Mouse (Mus musculus) heart, adult 11 months (tissue): ENCODE measurements around the gene Rbm19.

ENCODE experiments used
- DNase-seq: peaks from one replicate; pipeline ENCODE4 v3.0.0; 2022

Rbm19 gene

DNA sequence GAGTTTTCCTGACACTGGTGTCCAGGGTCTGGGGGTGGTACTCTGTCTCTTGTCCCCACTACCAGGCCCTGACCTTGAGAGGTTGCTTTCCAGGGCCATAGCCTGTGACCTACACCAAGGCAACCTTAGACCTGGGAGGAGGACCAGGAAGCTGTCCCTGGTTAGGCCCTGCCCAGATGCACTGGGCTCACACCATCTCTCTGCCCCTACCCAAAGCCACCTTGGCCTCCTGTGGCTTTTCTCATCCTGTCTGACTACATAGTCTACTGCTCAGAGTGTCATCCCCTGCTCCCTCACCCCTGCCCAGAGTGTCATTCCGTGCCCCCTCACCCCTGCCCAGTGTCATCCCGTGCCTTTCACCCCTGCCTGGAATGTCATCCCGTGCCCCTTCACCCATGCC lies 19.6 kb downstream of the Rbm19 start:
- no peak for DNase-seq

GRCm38 (mm10) chr5:120136236-120136675 lies 20.0 kb downstream of the Rbm19 start:
- DNase-seq, result no peak

GRCm38 (mm10) chr5:120137038-120137437 lies 20.8 kb downstream of the Rbm19 start:
- no peak for DNase-seq

- DNase-seq, result no peak
Observed at GRCm38 (mm10) chr5:120137846-120138245, 21.6 kb downstream of the Rbm19 start.

- peak; percentile 98 for DNase-seq
Observed at GRCm38 (mm10) chr5:120138406-120138805, 22.1 kb downstream of the Rbm19 start.

DNA sequence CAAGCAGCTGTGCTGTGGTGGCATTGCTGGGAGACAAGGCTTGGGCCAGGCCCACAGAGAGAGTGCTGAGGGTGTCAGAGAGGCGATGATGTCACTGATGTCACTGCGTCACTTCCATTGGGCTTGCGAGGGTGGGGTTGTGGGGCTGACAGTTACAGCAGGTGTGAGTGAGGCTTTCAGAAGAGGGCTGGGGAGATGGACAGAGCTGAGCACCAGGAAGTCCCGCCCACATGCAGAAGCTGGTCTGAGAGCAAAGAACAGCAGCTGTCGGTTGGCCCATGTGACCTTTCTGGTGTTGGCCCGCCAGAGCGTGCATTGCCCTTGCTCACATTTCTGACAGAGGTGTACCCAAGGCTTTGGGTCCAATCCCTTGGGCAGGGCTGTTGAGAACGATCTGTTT lies 23.0 kb downstream of the Rbm19 start:
- DNase-seq, result no peak

DNA sequence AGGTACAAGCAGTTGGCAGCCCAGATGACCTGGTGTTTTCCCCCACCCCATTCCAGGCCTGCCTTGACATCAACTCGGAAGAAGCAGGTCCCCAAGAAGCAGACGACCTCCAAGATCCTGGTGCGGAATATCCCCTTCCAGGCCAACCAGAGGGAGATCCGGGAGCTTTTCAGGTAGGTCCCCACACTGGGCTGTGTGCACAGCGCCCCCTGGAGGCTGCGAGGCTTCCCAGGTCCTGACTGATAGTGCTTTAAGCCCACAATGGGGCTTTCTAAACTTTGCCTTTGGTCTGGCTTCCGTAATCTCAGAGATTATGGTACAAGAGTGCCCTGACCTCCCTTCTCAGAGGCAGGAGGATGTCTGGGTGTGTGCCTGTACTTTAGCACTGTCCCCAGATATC lies 27.7 kb downstream of the Rbm19 start:
- no peak for DNase-seq

- DNase-seq, result no peak
Observed at GRCm38 (mm10) chr5:120145371-120146050, 29.2 kb downstream of the Rbm19 start.

GRCm38 (mm10) chr5:120146051-120146385 lies 29.8 kb downstream of the Rbm19 start:
- DNase-seq, result no peak

DNA sequence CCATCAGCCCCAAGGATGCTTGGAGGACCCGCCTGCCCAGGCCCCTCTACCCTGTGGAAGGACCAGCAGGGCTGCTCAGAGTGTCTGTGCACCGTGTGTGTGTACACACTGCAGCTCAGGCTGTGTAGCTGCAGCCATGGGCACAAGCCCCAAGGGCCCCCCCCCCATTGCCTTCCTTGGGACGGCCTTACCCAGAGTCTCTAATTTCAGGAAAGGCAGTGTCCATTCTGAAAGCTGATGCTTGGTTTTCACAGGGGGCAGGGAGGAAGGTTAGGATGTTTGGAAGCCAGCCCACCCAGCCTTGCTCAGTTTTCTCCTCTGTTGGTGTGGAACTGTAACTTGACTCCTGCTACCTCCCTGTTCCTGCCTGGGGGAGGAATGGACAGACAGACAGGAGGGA lies 30.6 kb downstream of the Rbm19 start:
- no peak for DNase-seq

- no peak for DNase-seq
Observed at GRCm38 (mm10) chr5:120148246-120148645, 32.0 kb downstream of the Rbm19 start.

DNA sequence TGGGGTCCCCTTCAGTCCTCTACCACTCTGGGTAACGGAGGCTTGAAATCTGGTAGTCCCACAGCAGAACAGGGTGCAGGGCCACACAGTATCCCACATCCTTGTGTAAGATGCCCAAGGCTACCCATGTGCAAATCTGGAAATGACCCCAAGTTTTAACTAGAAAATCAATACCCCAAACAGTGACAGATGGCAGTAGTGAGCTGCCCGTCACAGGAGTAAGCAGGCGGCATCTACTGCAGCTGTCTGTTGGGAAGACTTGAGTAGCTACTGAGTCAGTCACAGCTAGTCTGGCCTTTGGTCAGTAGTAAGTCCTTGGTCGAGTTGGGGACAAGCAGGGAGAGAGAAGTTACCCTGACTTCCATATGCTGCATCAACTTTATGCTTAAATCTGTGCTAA lies 34.9 kb downstream of the Rbm19 start:
- DNase-seq, result no peak

DNA sequence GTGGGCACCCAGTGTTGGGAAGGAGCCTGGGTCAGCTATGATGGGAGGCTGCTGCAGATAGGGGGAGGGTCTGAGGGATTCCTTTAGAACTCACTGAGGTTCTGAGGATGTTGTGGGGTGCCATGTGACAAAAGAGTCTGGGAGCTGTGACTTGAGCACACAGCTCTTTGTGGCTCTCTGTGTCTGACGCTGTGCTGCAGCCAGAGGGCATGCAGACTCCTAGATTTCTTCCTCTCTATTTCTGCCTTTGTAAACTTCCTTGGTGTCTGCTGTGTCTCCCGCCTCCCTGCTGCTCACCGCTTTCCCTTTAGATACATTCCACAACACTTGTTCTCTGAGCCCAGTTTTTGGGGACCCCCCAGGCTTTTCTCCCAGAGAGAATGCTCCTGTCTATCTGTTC lies 36.9 kb downstream of the Rbm19 start:
- no peak for DNase-seq

GRCm38 (mm10) chr5:120155672-120156071 lies 39.4 kb downstream of the Rbm19 start:
- DNase-seq, result no peak

DNA sequence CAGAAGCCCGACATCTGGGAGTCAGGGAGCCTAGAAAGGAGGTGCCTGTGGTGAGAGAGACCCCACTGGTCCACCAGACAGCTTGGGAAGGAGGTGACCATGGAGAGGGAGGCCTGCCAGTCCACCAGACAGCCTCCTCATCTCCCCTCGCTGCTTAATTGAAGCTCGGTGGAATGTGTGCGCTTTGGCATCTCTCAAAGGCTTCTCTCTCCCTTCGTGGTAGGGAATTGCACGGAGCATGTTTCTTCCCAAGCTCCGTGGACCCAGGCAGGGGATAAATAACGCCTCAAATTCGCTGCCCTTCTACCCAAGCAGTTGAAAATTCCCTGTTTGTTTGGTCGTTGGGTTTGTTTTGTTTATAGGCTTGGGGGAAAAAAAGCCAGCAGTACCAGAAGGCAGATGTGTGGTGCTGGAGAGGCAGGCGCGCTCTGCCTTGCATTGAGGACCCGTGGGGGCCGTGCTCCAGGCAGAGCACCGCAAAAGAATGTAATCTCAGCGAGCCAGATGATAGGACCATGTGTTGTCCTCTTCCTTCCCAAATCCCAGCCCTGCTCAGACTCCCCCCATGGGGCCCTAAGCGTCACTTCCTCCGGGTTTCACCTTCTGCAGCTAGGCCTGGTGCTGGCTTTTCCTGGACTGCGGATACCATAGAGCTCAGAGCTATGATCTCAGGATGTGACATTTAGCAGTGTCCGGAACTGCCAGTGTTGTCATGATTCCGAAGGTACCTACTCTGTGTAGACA lies 40.1 kb downstream of the Rbm19 start:
- DNase-seq, result peak; percentile 99

DNA sequence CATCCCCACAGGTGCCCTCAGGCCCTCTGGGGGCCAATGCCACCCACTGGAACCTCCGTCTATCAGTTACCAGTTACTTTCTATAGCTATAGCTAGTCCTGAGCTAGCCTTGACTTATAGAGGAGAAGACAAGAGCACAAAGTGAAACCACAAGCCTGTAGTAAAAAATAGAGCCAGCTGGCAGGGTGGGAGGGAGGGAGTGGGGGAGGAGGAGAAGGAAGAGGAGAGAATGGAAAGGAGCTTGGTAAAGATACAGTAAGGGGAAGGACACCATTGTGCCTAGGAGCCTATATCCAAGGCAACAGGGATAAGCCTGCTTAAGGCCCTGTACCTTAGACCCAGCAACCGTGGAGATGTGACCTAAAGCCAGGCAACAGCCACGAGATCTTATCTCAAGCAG lies 40.9 kb downstream of the Rbm19 start:
- DNase-seq, result no peak

GRCm38 (mm10) chr5:120158476-120158875 lies 42.2 kb downstream of the Rbm19 start:
- no peak for DNase-seq

DNA sequence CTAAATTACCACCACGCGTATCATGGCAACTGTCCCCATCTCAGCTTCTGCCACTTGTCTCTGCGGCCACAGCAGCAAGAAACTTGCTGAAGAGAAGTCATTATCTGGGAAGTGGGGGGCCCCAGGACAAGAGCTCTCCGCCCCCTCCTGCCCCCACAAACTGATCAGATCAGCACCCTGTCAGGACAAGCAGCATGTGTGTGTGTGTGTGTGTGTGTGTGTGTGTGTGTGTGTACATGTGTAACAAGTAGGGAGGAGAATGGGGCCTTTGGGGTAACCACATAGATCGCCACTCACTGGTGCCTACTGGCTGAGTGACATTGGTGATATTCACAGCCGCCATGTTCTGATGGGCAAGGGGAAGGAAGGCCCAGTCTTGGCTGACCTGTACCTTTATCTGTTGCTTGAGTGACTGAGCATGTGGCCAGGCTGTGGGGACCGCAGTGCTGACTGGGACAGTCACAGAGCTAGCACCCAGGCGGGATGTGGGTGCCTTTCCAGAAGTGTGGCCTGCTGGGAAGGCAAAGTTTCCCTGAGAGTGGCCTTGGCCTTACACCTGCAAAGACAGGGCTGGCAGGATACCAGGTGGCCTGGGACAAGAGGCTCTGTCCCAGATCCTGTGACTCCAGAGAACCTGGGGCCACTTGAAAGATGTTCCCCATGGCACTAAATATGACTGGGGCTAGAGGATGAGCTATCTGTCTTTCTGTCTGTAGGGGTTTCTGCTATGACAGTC lies 44.8 kb downstream of the Rbm19 start:
- peak; percentile 91 for DNase-seq

GRCm38 (mm10) chr5:120162689-120163088 lies 46.4 kb downstream of the Rbm19 start:
- no peak for DNase-seq

GRCm38 (mm10) chr5:120163428-120163827 lies 47.2 kb downstream of the Rbm19 start:
- no peak for DNase-seq

DNA sequence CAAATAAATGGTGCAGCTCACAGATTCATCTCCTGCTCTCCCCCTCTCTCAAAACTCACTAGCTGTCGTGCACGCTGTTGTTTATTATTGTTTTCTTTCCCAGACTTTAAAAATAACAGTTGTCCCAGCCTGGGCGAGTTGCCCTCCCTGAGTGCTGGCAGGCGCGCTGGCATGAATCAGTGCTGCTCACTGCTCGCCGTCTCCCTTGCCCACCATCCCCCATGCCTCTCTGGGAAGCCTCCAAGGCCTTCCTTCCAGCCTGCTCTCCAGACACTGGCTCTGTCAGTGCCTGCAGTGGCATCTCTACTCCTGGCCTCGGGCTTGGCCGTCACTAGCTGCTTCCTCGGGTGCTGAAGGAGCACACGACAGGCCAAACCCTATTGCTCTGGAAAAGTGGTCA lies 48.2 kb downstream of the Rbm19 start:
- DNase-seq, result peak; percentile 96

DNA sequence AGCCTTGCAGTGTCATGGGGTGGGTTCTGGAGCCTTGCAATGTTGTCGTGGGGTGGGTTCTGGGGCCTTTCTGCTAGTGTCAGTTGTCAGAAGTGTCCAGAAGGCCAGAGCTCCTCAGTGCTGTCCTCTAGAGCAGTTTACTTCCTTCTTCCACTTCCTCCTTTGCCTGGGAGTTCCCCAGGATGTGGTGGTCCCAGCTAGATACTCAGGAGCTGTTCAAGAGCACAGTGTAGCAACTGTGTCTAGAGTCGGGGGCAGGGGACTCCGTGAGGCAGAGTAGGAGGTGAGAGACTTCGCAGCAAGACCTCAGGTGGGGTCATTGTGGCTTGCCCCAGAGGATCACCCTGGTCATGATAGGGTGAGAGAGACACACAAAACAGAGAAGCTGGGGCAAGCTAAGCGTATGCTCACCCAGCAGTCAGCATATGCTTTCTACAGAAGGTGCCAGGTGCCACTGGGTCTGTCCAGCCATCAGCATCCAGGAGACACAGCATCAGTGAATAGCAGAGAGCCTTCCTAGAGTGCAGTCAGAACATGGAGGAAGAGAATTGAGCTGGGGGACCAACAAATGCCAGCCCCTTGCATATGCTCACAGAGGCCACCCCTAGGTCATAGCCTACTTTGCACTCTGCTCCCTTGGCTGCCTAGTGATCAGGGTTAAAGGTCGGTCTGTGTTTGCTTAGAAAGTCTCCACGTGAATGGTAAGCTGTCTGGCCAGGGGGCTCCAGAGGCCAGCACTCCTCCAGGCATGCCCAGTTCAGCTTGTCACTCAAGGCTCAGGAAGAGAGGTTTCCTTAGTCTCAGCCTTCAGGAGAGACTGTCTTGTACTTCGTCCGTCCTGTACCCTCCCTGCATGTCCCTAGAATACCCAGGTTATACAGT lies 49.0 kb downstream of the Rbm19 start:
- DNase-seq, result no peak

- peak; percentile 91 for DNase-seq
Observed at GRCm38 (mm10) chr5:120167787-120168325, 51.6 kb downstream of the Rbm19 start.
